Mouse (Mus musculus) liver, adult 2 months (tissue): ENCODE data around the gene Rassf1.

ENCODE experiments used
- CTCF ChIP-seq: fragments of 200-500 bp; IDR thresholded peaks from 2 replicates; pipeline ENCODE4 v1.5.1; 2011; ENCODE audit warnings: low read depth, low read length, control low read depth
- POLR2A ChIP-seq: fragments of 200-500 bp; IDR thresholded peaks from 2 replicates; pipeline ENCODE4 v1.6.1; 2011; ENCODE audit warnings: low read length, control low read depth; ENCODE audit not compliant: insufficient read depth; ENCODE audit errors: extremely low read depth

GRCm38 (mm10) chr9:107547957-107548356 is 3.4 kb upstream of the Rassf1 start:
- no peak for TF ChIP-seq CTCF
- TF ChIP-seq POLR2A: no peak
